Mouse (Mus musculus): ENCODE results near the gene Cd160. TPM values are rescaled to one million over a fixed set of nuclear protein-coding genes. Genes with fewer than 3 reads are reported as not detected.
A peak's percentile ranks its signal among the peaks of the same experiment; 100 is the strongest.

The Cd160 gene
- total RNA-seq, 2 experiments from 2014 or later: not detected

DNA sequence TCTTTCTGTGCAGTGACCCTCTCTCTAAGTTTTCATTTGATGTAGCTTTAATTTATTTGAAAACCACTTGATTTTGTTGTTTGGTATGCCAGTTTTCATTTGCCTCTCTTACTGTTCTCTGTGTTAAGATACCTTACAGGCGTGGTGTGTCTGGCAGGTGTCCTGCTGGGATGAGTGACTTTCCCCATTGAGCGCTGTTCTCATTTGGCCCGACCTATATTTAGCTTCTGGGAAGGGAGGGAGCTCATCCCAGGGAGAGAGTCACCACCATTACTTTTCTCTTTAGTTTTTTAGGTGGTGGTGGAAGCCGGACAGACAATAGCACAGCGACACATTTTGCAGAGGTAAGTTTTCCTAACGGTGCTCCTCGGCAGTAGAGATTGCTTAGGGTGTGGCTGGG lies 71.5 kb downstream of the Cd160 start:
- peak; percentile 58 for DNase-seq

DNA sequence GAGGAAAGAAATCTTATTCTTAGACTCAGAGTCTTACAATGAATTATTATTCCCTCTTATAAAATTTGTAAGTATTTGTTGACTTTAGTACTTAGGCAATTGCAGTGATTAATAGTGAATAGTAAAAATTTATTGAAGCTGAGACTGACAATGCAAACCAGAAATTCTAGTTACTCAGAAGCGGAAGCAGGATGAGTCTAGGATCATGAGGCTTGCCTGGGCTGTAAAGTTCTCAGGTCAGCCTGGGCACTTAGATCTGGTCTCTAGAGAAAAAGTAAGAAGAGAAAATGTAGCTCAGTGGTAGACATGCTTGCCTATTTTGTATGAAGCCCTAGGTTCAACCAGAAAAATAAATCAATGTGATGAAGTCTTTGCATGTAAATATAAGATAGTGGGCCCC lies 73.2 kb downstream of the Cd160 start:
- DNase-seq: no peak

Other genes with a start within 250 kb of the Cd160 start
- gene Polr3gl, start 235.2 kb downstream of the Cd160 start, total RNA-seq (2021): 10 to 100 TPM; 20.4 to 24.0 TPM
- gene Ankrd34a, start 232.7 kb downstream of the Cd160 start, total RNA-seq (2021): 1 to 10 TPM; 1.8 to 3.1 TPM
- 10 to 100 TPM; 53.1 to 56.6 TPM for gene Lix1l, start 228.2 kb downstream of the Cd160 start, total RNA-seq (2021)
- 10 to 100 TPM; 56.4 to 57.0 TPM for gene Rbm8a, start 199.4 kb downstream of the Cd160 start, total RNA-seq (2021)
- gene Pex11b, start 194.0 kb downstream of the Cd160 start, total RNA-seq (2021): 10 to 100 TPM; 26.4 to 26.8 TPM
- under 1 TPM; 0.18 to 0.21 TPM for gene Gm42957, start 193.9 kb downstream of the Cd160 start, total RNA-seq (2021)
- 1 to 10 TPM; 1.0 to 1.3 TPM for gene Itga10, start 183.8 kb downstream of the Cd160 start, total RNA-seq (2021)
- gene Ankrd35, start 159.2 kb downstream of the Cd160 start, total RNA-seq (2021): under 1 TPM; 0.14 to 0.19 TPM
- 10 to 100 TPM; 23.6 to 27.3 TPM for gene Pias3, start 133.0 kb downstream of the Cd160 start, total RNA-seq (2021)
- 1 to 10 TPM; 3.5 to 3.6 TPM for gene Nudt17, start 120.8 kb downstream of the Cd160 start, total RNA-seq (2021)
- gene Polr3c, start 101.7 kb downstream of the Cd160 start, total RNA-seq (2021): 10 to 100 TPM; 26.1 to 27.3 TPM
- gene Rnf115, start 101.7 kb downstream of the Cd160 start, total RNA-seq (2021): 10 to 100 TPM; 25.3 to 25.6 TPM
- gene Pdzk1, start 67 bp downstream of the Cd160 start, total RNA-seq (2021): under 1 TPM; 0.16 to 0.29 TPM
- 10 to 100 TPM; 55.6 to 60.6 TPM for gene Gja5, start 75.3 kb upstream of the Cd160 start, total RNA-seq (2021)
- 10 to 100 TPM; 17.8 to 22.7 TPM for gene Gpr89, start 76.0 kb upstream of the Cd160 start, total RNA-seq (2021)
- gene Gja8, start 96.7 kb upstream of the Cd160 start, total RNA-seq (2021): not detected